Mouse (Mus musculus) liver, adult 2 months (tissue): ENCODE data around the gene Ralgps1.

Experiments
- CTCF ChIP-seq: fragments of 200-500 bp; IDR thresholded peaks from 2 replicates; pipeline ENCODE4 v1.5.1; 2011; ENCODE audit warnings: low read depth, low read length, control low read depth
- POLR2A ChIP-seq: fragments of 200-500 bp; IDR thresholded peaks from 2 replicates; pipeline ENCODE4 v1.6.1; 2011; ENCODE audit warnings: low read length, control low read depth; ENCODE audit not compliant: insufficient read depth; ENCODE audit errors: extremely low read depth

DNA sequence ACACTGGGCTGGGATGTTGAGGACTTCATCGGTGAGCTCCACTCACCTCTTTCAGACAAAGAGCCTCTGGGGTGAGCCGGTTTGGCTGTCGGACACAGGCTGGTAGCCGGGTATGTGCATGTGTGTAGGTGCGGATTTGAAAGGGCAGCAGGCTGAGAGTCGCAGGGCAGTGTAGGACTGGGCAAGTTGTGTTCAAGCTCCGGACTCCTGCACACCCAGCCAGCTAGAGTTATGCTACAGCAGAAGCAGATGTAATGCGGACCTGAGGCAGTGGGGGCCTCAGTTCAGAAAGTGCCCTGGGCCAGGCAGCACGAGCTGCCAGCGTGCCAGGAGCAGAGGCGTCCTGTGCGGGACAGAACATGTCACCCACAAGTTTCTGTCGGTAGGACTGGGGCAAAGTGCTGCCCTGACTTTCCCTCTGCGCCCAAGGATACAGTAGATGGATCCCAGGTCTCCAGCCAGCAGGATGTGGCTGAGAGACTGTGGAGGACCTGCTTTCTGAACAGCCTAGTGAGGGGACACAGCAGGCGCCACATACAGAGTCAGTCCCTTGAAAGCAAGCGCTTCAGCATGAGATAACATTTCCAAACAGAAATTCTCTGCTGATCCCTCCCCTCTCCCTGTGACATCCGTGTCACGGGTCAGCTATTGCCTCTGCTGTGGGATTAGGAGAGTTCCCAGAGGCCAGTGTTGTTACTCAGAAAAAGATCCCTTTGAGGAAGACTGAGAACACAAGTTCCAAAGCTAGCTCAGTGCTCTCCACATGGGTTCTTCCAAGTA is 154.5 kb downstream of the Ralgps1 start:
- TF ChIP-seq CTCF (no peak), POLR2A (no peak)
